Mouse (Mus musculus) small intestine, adult 2 months (tissue): ENCODE results near the gene Acsbg1. TPM values are rescaled to one million over a fixed set of nuclear protein-coding genes. Genes with fewer than 3 reads are reported as not detected.
"Not testable (repeated sequence)": the region's sequence is repeated elsewhere in the genome, so short reads cannot be mapped to it uniquely, and the experiment has no call there.

ENCODE experiments used
- H3K27ac ChIP-seq: fragments of 200-500 bp; 2 replicates; pipeline ENCODE4 v1.5.1; 2012; ENCODE audit warnings: low read depth, low read length, control low read depth, inconsistent platforms; ENCODE audit not compliant: insufficient read depth
- H3K27me3 ChIP-seq: fragments of 200-500 bp; 2 replicates; pipeline ENCODE4 v1.6.1; 2012; ENCODE audit warnings: mild to moderate bottlenecking, moderate library complexity, low read length, inconsistent platforms; ENCODE audit not compliant: control insufficient read depth, insufficient read depth
- H3K36me3 ChIP-seq: fragments of 200-500 bp; 2 replicates; pipeline ENCODE4 v1.6.1; 2012; ENCODE audit warnings: mild to moderate bottlenecking, low read length, control low read depth, inconsistent platforms; ENCODE audit not compliant: control insufficient read depth, insufficient read depth
- H3K4me1 ChIP-seq: fragments of 200-500 bp; 2 replicates; pipeline ENCODE4 v1.6.1; 2012; ENCODE audit warnings: low read length, inconsistent platforms, mixed read lengths; ENCODE audit not compliant: control insufficient read depth, insufficient read depth, insufficient read length
- H3K4me3 ChIP-seq: fragments of 200-500 bp; 2 replicates; pipeline ENCODE4 v1.5.1; 2012; ENCODE audit warnings: low read depth, mild to moderate bottlenecking, control low read depth, inconsistent platforms, low read length, moderate library complexity
- CTCF ChIP-seq: fragments of 200-500 bp; IDR thresholded peaks from 2 replicates; pipeline ENCODE4 v1.5.1; 2012; ENCODE audit warnings: low read depth, mild to moderate bottlenecking, control low read depth, inconsistent platforms, low read length, moderate library complexity, mixed read lengths; ENCODE audit not compliant: insufficient replicate concordance, insufficient read length; ENCODE audit errors: extremely low read depth
- POLR2A ChIP-seq: fragments of 200-500 bp; IDR thresholded peaks from 2 replicates; pipeline ENCODE4 v1.6.1; 2012; ENCODE audit warnings: low read depth, mild to moderate bottlenecking, control low read depth, inconsistent platforms, low read length, moderate library complexity
- WGBS: fragments of 180-500 bp; shearing (Covaris S2); methylation state at CpG from one replicate; pipeline ENCODE4 v1.1.7; 2018; 5-methylcytosine and 5-hydroxymethylcytosine counted together
- polyA plus RNA-seq: library from polyadenylated mRNA; depleted of rRNA; stranded (reverse); fragments of >200 nt; gene quantifications from 2 replicates; pipeline ENCODE4 v1.2.3, GENCODE M21; 2012

Gene Acsbg1
- polyA plus RNA-seq, 1 experiment, result 1.9 TPM

GRCm38 (mm10) chr9:54614182-54614850, 47.4 kb downstream of the Acsbg1 start:
- no peaks in the 10 kb centered on the region for H3K36me3 ChIP-seq
- H3K4me3 ChIP-seq, result no peak overlapping the region
- TF ChIP-seq CTCF (peak; percentile 70; the same call in 1 of the 2 replicates), POLR2A (no peak)
- 33% methylated on average over 13 of the region's 13 CpGs for WGBS
- H3K27me3 ChIP-seq, result no peaks in the 10 kb centered on the region
- no peak overlapping the region for H3K27ac ChIP-seq
- peaks cover 4% of the 10 kb centered on the region; the same call in 1 of the 2 replicates for H3K4me1 ChIP-seq

GRCm38 (mm10) chr9:54612781-54613191, 48.9 kb downstream of the Acsbg1 start:
- WGBS, result 61% methylated on average over 5 of the region's 5 CpGs
- no peaks in the 10 kb centered on the region for H3K27me3 ChIP-seq
- no peaks in the 10 kb centered on the region for H3K36me3 ChIP-seq
- TF ChIP-seq POLR2A (no peak), CTCF (no peak)
- no peak overlapping the region for H3K4me3 ChIP-seq
- peaks cover 4% of the 10 kb centered on the region; the same call in 1 of the 2 replicates for H3K4me1 ChIP-seq
- peak overlapping the region; percentile 27; the same call in 1 of the 2 replicates for H3K27ac ChIP-seq

- H3K27ac ChIP-seq, result no peak overlapping the region
- WGBS, result 59% methylated on average over 4 of the region's 4 CpGs
- H3K4me1 ChIP-seq, result peaks cover 2% of the 10 kb centered on the region; the same call in 1 of the 2 replicates
- TF ChIP-seq CTCF (peak; percentile 46; the same call in 1 of the 2 replicates), POLR2A (no peak)
- no peak overlapping the region for H3K4me3 ChIP-seq
- H3K27me3 ChIP-seq, result no peaks in the 10 kb centered on the region
- peaks cover 42% of the 10 kb centered on the region for H3K36me3 ChIP-seq
Measured at GRCm38 (mm10) chr9:54604886-54605285, 56.8 kb downstream of the Acsbg1 start.

DNA sequence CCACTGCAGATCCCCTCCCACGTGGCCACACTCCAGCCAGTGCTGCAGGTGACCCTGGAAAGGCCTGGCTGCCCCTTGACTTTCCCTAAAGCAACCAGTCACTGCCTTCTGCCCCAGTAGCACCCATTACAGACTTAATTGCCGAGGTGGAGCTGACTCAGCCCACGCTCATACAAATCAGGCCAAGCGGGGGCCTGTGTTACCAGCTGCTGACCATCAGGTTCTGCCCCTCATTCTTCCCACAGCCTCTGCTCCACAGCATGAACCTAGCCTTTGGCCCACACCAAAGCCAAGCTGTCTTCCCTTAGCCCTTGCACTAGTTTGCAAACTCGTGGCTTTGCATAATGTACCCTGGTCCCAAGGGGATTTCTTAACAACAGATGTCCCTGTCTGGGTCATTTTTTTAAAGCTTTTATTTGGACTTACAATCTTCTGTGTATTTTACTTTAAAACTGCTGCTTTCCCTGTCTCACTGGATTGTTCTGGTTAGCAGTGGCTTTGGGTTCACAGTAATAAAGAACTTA, 57.5 kb downstream of the Acsbg1 start:
- H3K36me3 ChIP-seq, result peaks cover 49% of the 10 kb centered on the region
- WGBS, result 79% methylated on average over 5 of the region's 5 CpGs
- no peak overlapping the region for H3K27ac ChIP-seq
- TF ChIP-seq CTCF, result no peak
- TF ChIP-seq POLR2A, result no peak
- peaks cover 2% of the 10 kb centered on the region; the same call in 1 of the 2 replicates for H3K4me1 ChIP-seq
- H3K27me3 ChIP-seq, result no peaks in the 10 kb centered on the region
- H3K4me3 ChIP-seq, result no peak overlapping the region

DNA sequence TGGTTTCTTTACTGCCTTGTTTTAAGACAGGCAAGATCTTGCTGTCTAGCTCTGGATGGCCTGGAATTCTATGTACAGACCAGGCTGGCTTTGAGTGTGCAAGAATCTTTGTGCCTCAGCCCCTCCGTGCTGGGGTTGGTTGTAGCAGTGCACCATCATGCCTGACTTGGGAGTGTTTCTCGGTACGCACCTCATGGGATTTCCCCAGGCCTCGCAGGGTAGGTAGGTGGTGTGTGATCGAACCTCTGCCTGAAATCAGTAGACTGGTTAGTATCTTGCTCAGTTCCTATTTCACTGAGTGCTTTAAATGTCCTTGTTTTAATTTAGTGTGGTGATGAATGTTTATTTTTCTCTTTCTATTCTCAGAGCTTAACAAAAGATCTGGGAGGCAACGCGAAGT, 58.8 kb downstream of the Acsbg1 start:
- 83% methylated on average over 7 of the region's 7 CpGs for WGBS
- no peaks in the 10 kb centered on the region for H3K27me3 ChIP-seq

DNA sequence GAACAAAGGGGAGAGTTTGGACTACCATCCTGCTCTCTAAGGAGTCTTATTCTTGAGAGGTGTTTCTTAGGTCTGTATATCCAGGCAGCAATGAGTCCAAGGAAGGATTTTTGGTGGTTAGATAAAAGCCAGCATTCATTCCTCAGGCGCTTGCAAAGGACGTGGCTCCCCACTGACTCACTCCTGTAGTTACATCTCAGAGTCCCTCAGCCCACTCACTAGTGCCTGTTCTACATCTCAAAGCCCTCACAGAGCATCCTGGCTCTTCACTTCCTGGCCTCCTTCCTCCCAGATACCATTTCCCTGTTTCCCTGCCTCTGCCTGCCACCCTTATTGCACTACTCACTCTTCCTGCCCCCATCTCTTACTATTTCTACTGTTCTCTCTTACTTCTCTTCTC, 59.3 kb downstream of the Acsbg1 start:
- peaks cover 66% of the 10 kb centered on the region for H3K36me3 ChIP-seq
- no peak overlapping the region for H3K4me3 ChIP-seq
- no peak overlapping the region for H3K27ac ChIP-seq
- H3K27me3 ChIP-seq, result no peaks in the 10 kb centered on the region
- H3K4me1 ChIP-seq, result peaks cover 2% of the 10 kb centered on the region; the same call in 1 of the 2 replicates
- TF ChIP-seq CTCF (no peak), POLR2A (no peak)
- WGBS, result 87% methylated on average over 2 of the region's 2 CpGs

More for the DNA sequence above, 58.8 kb downstream of the Acsbg1 start:
- Histone ChIP-seq H3K36me3 (peaks cover 61% of the 10 kb centered on the region), H3K4me1 (peaks cover 2% of the 10 kb centered on the region; the same call in 1 of the 2 replicates), H3K27ac (no peak overlapping the region), H3K4me3 (no peak overlapping the region)
- TF ChIP-seq CTCF (no peak), POLR2A (no peak)

DNA sequence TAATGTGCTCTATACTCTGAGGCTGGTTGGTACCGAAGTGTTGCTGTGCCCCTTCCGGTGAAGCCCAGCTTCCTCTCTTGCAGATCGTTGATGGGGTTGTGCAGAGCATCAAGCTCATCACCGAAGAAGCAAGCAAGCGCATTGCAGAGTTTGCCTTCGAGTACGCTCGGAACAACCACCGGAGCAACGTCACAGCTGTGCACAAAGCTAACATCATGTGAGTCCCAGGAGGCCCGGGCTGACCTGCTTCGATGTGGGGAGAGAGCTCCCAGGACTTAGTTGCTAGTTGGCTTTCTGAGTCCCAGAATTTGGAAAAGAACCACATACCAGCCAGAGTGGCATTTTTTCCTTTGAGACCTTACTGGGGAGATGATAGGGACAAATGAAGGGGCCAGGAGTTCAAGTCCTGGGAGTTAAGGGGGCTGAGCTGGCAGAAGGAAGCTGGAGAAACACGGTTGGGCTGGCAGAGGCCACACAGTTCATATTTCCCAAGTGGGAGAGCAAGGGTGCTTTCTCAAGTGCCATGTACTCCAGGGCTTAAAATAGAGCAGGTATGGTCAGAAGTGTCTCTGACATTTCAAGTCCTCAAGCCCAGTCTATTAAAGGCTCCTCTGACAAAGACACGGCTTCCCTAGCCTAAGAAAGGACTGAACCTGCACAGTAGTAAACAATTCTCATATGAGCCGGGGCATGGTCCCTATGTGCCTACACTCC, 64.8 kb downstream of the Acsbg1 start:
- H3K27ac ChIP-seq, result no peak overlapping the region
- H3K36me3 ChIP-seq, result peaks cover 86% of the 10 kb centered on the region
- WGBS, result 91% methylated on average over 15 of the region's 15 CpGs

GRCm38 (mm10) chr9:54593652-54594051, 68.0 kb downstream of the Acsbg1 start:
- not testable (repeated sequence) for H3K27ac ChIP-seq, H3K4me1 ChIP-seq, H3K27me3 ChIP-seq, H3K4me3 ChIP-seq
- 84% methylated on average over 4 of the region's 4 CpGs for WGBS
- H3K36me3 ChIP-seq, result peaks cover 70% of the 10 kb centered on the region

More for the DNA sequence above, 64.8 kb downstream of the Acsbg1 start:
- Histone ChIP-seq H3K27me3 (no peaks in the 10 kb centered on the region), H3K4me3 (no peak overlapping the region), H3K4me1 (no peaks in the 10 kb centered on the region)
- TF ChIP-seq CTCF, result no peak
- TF ChIP-seq POLR2A, result no peak
